Mouse (Mus musculus): ENCODE measurements around the gene Gm7544.
"Not testable (repeated sequence)": the region's sequence is repeated elsewhere in the genome, so short reads cannot be mapped to it uniquely, and the experiment has no call there.

The Gm7544 gene

GRCm38 (mm10) chr1:82955913-82956312 lies at the start of gene Gm7544:
Gm7544 (minus strand) TSS chr1:82956013.
- not testable (repeated sequence) for DNase-seq (ENCODE audit: low read depth, low spot score)

DNA sequence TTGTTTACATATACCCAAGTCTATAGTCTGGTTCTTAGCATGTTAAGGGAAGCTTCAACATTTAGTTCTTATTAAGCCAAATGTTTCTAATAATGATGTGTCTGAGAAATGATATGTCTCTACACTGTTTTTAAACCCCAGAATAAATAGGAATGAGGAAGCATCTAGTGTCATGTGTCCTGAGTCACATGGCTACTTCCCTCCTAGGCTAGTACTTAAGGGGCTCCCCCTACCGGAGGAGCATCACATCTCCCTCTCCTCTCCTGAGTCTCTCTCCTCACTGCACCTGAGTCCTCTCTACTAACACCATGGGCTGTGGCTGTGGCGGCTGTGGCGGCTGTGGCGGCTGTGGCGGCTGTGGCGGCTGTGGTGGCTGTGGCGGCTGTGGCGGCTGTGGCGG lies 44.5 kb upstream of the Gm7544 start, which contains the start of gene Gm47959:
Gene Gm47959, plus strand, starts transcription at position 243 of the 400 bp plus-strand sequence.
- DNase-seq (ENCODE audit: low read depth, low spot score), result not testable (repeated sequence)

DNA sequence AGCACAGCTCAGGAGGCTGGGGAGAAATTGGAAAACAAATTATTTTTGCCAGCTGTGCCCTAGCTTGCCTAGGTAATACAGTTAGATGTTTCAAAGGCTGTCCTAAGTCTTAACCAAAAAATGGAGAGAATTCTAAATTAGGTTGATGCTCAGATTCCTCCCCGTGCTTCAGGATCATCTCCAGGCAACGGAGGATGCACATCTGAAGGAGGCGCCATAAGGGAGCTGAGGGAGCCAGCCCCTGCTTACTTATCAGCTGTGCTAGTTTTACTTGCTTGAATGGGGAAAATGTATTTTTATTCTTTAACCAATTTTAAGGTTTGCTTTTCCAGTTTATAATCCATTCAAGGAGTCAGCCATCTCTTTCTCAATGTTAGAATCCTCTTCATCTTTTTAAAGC lies 38.1 kb upstream of the Gm7544 start:
- no peak for DNase-seq (ENCODE audit: low read depth, low spot score)

DNA sequence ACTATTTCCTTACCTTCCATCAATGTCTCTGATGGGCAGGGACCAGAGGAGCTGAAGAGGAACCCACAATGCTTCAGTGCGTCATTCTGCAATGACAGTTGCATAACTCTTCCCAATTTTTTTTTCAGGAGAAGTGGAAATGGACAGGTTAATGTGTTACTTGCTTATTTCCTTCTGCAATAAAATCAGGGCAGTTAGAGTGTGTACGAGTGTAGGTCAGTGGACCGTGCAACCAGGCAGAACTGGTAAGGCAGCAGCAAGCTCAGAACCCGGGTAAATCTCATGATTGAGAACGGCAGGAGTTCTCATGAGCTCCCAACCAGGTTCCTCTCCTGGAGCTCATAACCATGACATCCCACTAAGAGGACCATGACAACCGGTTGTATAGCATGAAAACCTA lies 36.3 kb upstream of the Gm7544 start:
- no peak for DNase-seq (ENCODE audit: low read depth, low spot score)

DNA sequence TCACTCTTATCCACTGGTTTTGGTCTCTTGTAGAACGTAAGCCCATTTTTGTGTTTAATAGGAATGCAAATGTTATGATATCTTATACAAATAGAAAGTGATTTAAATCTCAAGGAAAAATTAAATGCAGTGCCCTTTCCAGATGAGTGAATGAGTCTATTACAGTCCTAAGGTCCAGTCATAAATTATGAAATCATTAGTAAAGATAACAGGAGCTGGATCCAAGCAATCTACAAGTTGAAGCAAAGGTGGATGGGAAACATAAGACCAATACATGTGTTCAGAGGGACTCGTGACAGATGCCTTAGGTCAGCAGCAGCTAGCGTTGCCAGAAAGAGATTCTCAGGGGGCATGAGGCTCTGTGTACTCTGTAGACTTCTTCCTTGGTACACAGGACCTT lies 35.8 kb upstream of the Gm7544 start:
- no peak for DNase-seq (ENCODE audit: low read depth, low spot score)

DNA sequence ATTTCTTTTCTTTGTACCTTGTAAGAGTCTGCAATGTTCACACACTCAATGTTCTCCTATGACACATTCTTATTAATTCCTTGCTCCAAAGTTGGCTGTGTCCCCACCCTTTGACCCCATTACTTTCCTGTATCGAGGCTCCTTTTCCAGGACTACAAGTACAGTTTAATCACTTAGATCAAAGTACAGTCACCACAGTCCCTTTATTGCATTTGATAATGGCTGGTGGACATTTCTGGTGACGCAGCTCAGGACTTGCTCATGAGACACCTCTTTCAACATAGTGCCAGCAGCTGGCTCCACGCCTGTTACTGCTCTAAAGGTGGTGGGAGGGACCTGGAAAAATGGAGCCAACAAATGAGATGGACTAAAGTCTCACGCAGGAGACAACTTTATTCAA lies 35.2 kb upstream of the Gm7544 start:
- DNase-seq (ENCODE audit: low read depth, low spot score), result no peak

DNA sequence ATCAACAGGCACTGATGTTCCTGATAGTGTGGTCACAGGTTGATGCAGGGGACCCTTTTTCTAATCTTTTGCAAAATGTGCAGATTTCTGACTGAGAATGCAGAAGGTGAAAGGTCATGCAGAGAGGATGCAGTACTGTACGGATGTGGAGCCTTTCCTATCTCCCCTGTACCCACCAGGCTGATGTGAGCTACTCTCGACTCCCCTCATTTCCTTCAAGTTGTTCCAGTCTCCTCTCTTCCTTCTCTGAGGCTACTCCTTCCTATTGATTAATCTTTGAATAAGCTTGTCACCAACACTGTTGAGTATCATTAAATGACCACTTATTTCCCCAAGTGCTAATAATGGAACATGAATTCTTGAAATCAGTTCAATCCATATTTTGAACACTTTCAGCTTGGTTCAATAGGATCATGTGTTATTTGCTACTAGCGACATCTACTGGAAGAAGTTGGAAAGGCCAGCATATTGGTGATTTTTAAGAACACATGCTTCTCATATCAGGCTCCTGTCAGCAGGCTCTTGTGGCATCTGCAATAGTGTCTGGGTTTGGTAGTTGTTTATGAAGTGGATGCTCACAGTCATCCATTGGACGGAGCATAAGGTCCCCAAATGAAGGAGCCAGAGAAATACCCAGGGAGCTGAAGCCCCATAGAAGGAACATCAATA lies 31.9 kb upstream of the Gm7544 start:
- DNase-seq (ENCODE audit: low read depth, low spot score), result peak; percentile 78

- DNase-seq (ENCODE audit: low read depth, low spot score), result no peak
Measured at GRCm38 (mm10) chr1:82986738-82987137, 30.9 kb upstream of the Gm7544 start.

DNA sequence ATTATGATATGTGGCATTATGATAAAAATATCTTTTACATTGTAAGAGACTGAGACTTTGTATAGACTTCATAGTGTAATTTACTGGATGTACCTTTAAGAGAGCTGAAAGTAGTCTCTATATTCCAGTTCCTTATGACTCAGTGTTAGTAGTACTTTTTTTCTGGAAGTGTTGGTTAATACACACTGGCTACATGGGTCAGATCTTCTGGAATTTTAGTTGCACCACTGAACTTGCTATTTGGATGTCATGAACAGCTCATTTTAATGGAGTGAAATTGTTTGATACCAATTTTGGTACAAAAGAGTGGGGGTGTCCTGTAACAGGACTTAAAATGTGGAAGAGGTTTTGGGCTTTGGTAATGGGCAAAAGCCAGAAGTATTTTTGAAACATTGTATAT lies 22.0 kb upstream of the Gm7544 start:
- DNase-seq (ENCODE audit: low read depth, low spot score), result no peak

DNA sequence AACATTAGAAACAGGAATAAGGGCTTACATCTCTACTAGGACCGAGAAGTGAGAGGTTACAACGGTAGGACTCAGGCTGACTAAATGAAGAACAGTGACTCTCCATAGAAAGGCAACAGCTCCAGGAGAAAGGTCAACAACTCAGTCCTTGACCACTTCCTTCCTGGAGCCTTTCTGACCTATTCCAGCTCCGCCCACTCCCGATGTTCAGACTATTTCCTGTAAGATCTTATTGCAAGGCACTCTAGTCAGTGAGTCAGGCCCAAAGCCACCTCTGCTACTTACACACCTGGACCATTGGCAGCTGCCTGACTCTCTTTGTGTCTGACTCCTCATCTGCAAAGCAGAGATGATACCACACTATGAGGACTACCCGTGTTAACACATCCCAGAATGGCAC lies 19.9 kb upstream of the Gm7544 start:
- peak; percentile 39 for DNase-seq (ENCODE audit: low read depth, low spot score)

GRCm38 (mm10) chr1:82974342-82974741 lies 18.5 kb upstream of the Gm7544 start:
- no peak for DNase-seq (ENCODE audit: low read depth, low spot score)

DNA sequence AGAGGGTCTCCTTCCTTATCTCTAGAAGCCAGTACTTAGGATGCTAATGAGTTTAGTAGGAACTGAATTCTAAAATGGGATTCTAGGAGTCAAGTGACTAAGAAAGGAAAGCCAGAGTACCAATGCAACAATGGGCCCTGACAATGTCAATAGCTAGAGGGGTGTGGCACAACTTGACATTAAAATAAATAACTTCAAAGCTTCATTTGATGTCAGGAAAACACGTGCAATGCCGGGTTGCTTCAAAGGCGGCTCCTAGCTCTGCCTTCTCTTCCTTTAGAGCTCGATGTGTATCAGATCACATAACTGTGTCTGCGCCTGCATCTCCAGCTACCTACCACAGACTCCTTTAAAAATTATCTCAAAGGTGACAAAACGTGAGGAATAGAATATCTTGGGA lies 18.1 kb upstream of the Gm7544 start:
- DNase-seq (ENCODE audit: low read depth, low spot score), result peak; percentile 80

DNA sequence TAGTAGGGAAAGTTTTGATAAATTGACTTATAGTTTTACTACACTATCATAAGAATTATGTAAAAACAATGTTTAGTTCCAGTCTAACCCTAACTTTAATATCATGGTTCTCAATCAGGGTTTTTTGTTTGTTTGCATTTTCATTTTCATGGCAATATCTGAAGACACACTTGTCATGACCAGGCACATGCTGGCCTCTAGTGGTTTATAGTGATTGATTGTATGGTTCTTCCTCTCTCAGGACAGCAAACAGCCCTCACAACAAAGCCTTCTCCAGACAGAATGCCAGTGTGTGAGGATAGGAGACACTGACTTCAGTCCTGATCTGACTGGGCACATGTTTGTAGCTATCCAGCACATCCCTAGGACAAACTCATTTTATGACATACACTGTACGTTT lies 17.4 kb upstream of the Gm7544 start:
- peak; percentile 23 for DNase-seq (ENCODE audit: low read depth, low spot score)

- no peak for DNase-seq (ENCODE audit: low read depth, low spot score)
Measured at GRCm38 (mm10) chr1:82972046-82972445, 16.2 kb upstream of the Gm7544 start.

DNA sequence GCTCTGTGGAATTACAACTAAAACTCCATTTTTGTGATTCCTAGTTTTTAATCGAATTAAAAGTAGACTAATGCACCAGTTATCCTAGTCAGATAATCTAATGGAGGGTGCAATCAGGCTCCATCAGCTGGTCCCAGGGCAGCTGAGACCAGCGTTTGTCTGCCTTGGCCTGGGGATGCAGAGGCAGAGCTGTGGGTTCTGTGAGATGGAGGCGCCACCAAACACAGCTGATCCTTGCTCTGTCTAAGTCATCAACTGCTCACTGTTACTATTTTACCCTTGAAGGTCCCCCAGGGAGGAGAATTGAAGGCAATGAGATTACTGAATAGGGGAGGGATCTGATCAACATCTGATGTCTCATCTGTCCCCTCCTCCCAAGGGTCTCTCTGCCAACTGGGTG lies 10.6 kb upstream of the Gm7544 start:
- no peak for DNase-seq (ENCODE audit: low read depth, low spot score)

DNA sequence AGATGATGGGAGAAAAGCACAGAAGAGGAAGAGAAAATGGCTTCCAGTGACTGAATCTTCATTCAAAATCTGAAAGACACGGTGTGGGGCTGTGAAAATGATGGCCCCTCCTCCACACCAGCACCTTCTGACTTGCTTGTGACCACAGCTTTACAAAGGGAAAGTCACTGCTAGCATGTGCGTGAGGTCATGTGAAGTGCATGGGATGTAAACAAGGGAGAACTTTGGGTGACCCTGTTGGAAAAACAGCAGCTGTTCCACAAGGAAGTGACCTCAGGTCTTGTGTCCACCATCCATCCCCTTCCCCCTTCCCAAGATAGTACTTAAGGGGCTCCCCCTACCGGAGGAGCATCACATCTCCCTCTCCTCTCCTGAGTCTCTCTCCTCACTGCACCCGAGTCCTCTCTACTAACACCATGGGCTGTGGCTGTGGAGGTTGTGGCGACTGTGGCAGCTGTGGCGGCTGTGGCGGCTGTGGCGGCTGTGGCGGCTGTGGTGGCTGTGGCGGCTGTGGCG lies 4.1 kb upstream of the Gm7544 start, which contains the start of gene Gm47955:
Gene Gm47955, plus strand, starts transcription at position 417 of the 516 bp plus-strand sequence.
- DNase-seq (ENCODE audit: low read depth, low spot score), result no peak

DNA sequence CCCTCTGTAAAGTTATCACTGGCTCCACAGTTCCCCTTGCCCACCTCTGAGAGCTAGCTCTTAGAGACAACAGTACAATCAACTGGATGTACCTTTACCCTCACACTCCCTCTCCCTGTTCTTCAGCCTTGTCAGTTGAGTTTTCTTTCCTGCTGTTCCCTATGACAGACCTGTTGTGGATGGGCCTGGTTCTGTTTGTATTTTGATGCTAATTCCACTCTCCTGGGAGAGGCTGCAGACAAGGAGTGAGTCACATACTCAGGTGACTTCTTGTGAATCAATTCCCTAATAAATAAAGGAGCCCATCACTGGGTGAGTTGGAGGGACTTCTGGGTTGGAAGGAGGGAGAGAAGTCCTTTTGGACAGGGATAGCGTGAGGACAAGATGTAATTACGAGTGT lies 7.2 kb downstream of the Gm7544 start:
- no peak for DNase-seq (ENCODE audit: low read depth, low spot score)

DNA sequence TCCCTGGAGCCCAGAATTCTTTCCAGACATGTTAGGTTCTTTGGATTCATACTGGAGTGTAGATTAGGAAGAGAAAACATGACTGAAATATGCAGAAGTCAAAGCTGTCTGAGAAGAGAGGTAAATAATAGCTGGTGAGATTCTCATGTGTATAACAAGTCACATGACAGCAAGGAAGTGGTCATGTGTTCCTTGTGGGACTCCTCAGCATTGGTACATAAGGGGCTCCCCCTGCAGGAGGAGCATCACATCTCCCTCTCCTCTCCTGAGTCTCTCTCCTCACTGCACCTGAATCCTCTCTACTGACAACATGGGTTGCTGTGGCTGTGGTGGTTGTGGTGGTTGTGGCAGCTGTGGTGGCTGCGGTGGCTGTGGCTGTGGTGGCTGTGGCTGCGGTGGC lies 9.8 kb downstream of the Gm7544 start:
- DNase-seq (ENCODE audit: low read depth, low spot score), result not testable (repeated sequence)

GRCm38 (mm10) chr1:82943295-82943694 lies 12.5 kb downstream of the Gm7544 start, which contains the start of gene A030003K21Rik:
A030003K21Rik (minus strand) TSS chr1:82943388.
- DNase-seq (ENCODE audit: low read depth, low spot score), result not testable (repeated sequence)

DNA sequence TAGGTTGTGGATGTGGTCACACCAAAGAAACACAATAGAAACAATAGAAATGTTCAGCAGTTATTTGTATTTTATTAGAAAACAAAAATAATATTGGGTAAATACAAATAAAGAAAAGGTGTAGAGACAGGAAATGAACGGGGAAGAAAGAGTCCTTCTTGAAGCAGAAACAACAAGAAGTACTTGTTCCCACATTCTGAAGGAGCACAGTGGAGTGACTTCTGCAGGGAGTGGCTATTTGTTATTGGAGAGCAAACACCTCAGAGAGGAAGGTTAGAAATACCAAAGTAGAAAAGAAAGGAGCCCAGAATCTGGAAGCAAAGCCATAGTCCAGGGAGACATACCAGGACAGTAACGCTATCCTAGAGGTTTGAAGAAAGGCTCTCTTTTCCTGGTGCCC lies 13.3 kb downstream of the Gm7544 start:
- not testable (repeated sequence) for DNase-seq (ENCODE audit: low read depth, low spot score)

DNA sequence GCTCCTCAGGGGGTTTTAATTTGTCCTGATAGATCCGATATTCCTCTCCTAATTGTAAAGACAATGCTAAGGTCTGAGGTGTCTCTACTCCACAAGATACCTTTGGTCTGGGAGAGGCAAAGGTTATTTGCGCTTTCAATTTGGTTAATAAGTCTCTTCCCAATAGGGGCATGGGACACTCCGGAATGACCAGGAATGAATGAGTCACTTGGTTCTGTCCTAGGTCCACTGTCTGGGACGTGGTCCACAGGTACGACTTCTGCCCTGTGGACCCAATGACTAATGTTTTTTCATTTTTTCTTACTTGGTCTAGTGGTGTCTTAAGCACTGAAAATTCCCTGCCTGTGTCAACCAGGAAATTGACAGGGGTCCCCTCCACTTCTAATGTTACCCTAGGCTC lies 17.1 kb downstream of the Gm7544 start:
- DNase-seq (ENCODE audit: low read depth, low spot score), result no peak

DNA sequence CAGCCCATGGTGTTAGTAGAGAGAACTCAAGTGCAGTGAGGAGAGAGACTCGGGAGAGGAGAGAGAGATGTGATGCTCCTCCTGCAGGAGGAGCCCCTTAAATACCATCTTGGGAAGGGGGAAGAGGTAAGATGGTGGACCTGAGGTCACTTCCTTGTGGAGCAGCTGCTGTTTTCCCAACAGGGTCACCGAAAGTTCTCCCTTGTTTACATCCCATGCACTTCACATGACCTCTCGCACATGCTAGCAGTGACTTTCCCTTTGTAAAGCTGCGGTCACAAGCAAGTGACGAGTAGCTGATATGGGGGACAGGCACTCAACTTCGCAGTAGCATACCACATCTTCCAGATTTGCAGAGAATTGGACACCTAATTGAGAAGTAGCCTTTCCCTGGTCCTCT lies 24.5 kb downstream of the Gm7544 start, which contains the start of gene Gm6217:
Gene Gm6217, minus strand, starts transcription at position 74 of the 400 bp plus-strand sequence.
- not testable (repeated sequence) for DNase-seq (ENCODE audit: low read depth, low spot score)

GRCm38 (mm10) chr1:82930558-82930957 lies 25.3 kb downstream of the Gm7544 start:
- DNase-seq (ENCODE audit: low read depth, low spot score), result not testable (repeated sequence)

Measured in CD4-positive helper T cell, adult 2 months (primary cell).